Mouse (Mus musculus) cerebellum, adult 2 months (tissue): ENCODE data around the gene Frmd5.

Source experiments
- CTCF ChIP-seq: fragments of 200-500 bp; IDR thresholded peaks from 2 replicates; pipeline ENCODE4 v1.5.1; 2011; ENCODE audit warnings: low read depth, mild to moderate bottlenecking, control low read depth, low read length, moderate library complexity, borderline replicate concordance; ENCODE audit not compliant: insufficient read depth
- POLR2A ChIP-seq: fragments of 200-500 bp; IDR thresholded peaks from 2 replicates; pipeline ENCODE4 v1.6.1; 2011; ENCODE audit warnings: low read length, control low read depth, borderline replicate concordance; ENCODE audit not compliant: insufficient read depth

DNA sequence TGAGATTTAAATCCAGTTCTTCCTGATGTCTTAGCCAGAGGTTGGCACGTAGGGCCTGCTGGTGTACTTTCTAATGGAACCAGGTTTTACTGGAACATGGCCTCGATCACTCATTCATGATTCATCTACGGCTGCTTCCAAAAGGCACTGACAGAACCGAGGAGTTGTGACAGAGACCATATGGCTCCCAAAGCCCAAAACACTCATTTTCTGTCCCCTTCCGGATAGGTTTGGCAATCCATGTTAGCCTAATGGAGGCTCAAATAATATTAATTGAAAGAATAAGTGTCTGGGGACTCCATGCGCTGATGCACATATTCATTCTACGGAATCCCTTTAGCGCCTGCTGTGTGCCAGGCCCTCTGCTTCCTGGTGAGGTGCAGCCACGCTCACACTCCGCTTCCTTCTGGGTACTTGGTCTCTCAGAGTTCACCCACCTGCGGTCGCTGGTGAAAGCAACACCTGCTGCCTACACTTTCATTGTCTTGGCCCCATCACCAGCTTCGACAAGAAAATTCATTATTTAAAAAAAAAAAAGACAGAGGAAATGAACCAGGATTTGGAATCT lies 224.0 kb downstream of the Frmd5 start:
- TF ChIP-seq CTCF (no peak), POLR2A (no peak)
